Mouse (Mus musculus): ENCODE measurements at regions not wholly inside any gene's neighbourhood (a gene's known extent, or its start where the extent isn't known, plus 50 kb on each side); places are given as distances from the start of the nearest gene placed in this dataset.

DNA sequence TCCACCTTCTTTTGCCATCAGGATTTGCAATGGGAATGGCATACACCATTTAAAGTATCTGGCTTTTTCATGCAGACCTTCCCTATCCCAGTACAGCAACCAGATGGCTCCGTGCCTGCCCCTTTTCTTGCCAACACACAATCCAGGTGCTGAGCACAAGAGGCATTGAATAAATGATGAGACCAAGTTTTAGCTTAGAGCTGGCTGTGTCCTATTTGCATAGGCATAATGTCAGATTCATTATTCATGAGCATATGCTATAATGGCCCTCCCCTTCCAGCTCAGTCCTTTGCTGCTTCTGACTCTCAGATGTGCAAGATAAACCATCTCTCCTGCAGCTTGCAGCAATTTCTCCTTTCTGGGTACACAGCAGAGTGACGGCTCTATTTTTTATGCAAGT lies 163.3 kb upstream of the Gcfc2 start:
- no peak overlapping the region for H3K27ac ChIP-seq (ENCODE audit: control insufficient read depth, low read depth, low read length)
- TF ChIP-seq MYC (IDR thresholded peaks at IDR 0.05; ENCODE audit: low read depth, low read length) = no peak
- TF ChIP-seq SIN3A (IDR thresholded peaks at IDR 0.05; ENCODE audit: low read length) = no peak
- no peak for TF ChIP-seq ELF1 (IDR thresholded peaks at IDR 0.05; ENCODE audit: low read depth, low read length)
- no peak for TF ChIP-seq USF1 (IDR thresholded peaks at IDR 0.05; ENCODE audit: low read depth, low read length)
- no peak for TF ChIP-seq MXI1 (IDR thresholded peaks at IDR 0.05; ENCODE audit: low read depth, low read length)
- TF ChIP-seq POLR2AphosphoS2 (IDR thresholded peaks at IDR 0.05; ENCODE audit: low read length) = no peak
- no peak for TF ChIP-seq MAFK (IDR thresholded peaks at IDR 0.05; ENCODE audit: borderline replicate concordance, low read depth, low read length)
- no peak for TF ChIP-seq KAT2A (conservative IDR thresholded peaks at IDR 0.05; ENCODE audit: low read depth, low read length)
- TF ChIP-seq JUND (IDR thresholded peaks at IDR 0.05; ENCODE audit: low read depth, low read length) = no peak
- TF ChIP-seq EP300 (IDR thresholded peaks at IDR 0.05; ENCODE audit: low read depth in 1 of 2, low read length in 2 of 2) = no peak
- TF ChIP-seq RCOR1 (IDR thresholded peaks at IDR 0.05; ENCODE audit: low read depth, low read length) = no peak
- TF ChIP-seq NRF1 (IDR thresholded peaks at IDR 0.05; ENCODE audit: insufficient read depth, low read depth, low read length, poor library complexity, severe bottlenecking) = no peak
- TF ChIP-seq MAX (IDR thresholded peaks at IDR 0.05; ENCODE audit: low read length) = no peak
- no peak for TF ChIP-seq CHD1 (IDR thresholded peaks at IDR 0.05; ENCODE audit: low read depth, low read length)
- TF ChIP-seq ZKSCAN1 (IDR thresholded peaks at IDR 0.05; ENCODE audit: low read depth, low read length) = no peak
- TF ChIP-seq MEF2A (IDR thresholded peaks at IDR 0.05; ENCODE audit: extremely low read depth, insufficient replicate concordance, low read depth, low read length, poor library complexity, severe bottlenecking) = no peak
- no peak for TF ChIP-seq HCFC1 (IDR thresholded peaks at IDR 0.05; ENCODE audit: low read depth, low read length)
- TF ChIP-seq RAD21 (IDR thresholded peaks at IDR 0.05; ENCODE audit: low read depth, low read length) = no peak
- no peak for TF ChIP-seq TBP (IDR thresholded peaks at IDR 0.05; ENCODE audit: low read depth, low read length)
- H3K4me3 ChIP-seq (ENCODE audit: control insufficient read depth in 1 of 2, insufficient read depth in 1 of 2, low read depth in 2 of 2, low read length in 2 of 2) = no peak overlapping the region
- H3K9ac ChIP-seq (ENCODE audit: control insufficient read depth, low read depth, low read length, poor library complexity, severe bottlenecking) = no peak overlapping the region
- H3K27me3 ChIP-seq (ENCODE audit: control insufficient read depth in 1 of 2, insufficient read depth in 2 of 2, low read length in 2 of 2) = no peaks in the 10 kb centered on the region
- H3K4me1 ChIP-seq (ENCODE audit: control insufficient read depth in 1 of 2, insufficient read depth in 2 of 2, low read length in 2 of 2) = no peaks in the 10 kb centered on the region
- no peaks in the 10 kb centered on the region for H3K9me3 ChIP-seq (replicated peaks; ENCODE audit: insufficient read depth, low read length)
- H3K36me3 ChIP-seq (ENCODE audit: control insufficient read depth in 1 of 2, insufficient read depth in 2 of 2, low read length in 2 of 2) = no peaks in the 10 kb centered on the region
- no peak for DNase-seq (ENCODE audit: low read depth, low spot score)
- no peaks in the 10 kb centered on the region for H3K79me2 ChIP-seq (ENCODE audit: control insufficient read depth, insufficient read depth, low read length, poor library complexity)

DNA sequence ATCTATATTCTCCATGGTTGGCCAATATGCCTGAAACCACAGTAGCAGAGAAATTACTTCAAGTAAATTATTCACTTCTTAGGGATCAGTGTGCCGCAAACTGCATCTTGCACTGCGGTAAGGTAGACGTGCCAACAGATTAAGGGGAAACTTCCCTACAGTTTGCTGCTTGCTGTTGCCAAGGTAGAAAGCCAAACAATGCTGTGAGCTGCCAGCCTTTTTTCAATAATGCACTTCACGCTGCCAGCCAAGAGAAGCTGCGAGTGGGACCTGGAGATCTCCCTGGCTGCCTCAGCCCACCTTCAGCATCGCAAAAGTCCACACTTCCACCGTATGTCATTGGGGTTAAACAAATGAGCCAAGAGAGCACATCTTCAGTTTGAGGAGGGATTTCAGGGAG lies 157.6 kb upstream of the Gcfc2 start:
- H3K27ac ChIP-seq (ENCODE audit: control insufficient read depth, low read depth, low read length) = no peak overlapping the region
- H3K4me1 ChIP-seq (ENCODE audit: control insufficient read depth in 1 of 2, insufficient read depth in 2 of 2, low read length in 2 of 2) = no peaks in the 10 kb centered on the region
- H3K27me3 ChIP-seq (ENCODE audit: control insufficient read depth in 1 of 2, insufficient read depth in 2 of 2, low read length in 2 of 2) = no peaks in the 10 kb centered on the region
- H3K79me2 ChIP-seq (ENCODE audit: control insufficient read depth, insufficient read depth, low read length, poor library complexity) = no peaks in the 10 kb centered on the region
- H3K9ac ChIP-seq (ENCODE audit: control insufficient read depth, low read depth, low read length, poor library complexity, severe bottlenecking) = no peak overlapping the region
- TF ChIP-seq USF1 (IDR thresholded peaks at IDR 0.05; ENCODE audit: low read depth, low read length) (no peak), KAT2A (conservative IDR thresholded peaks at IDR 0.05; ENCODE audit: low read depth, low read length) (no peak), CHD1 (IDR thresholded peaks at IDR 0.05; ENCODE audit: low read depth, low read length) (no peak), POLR2AphosphoS5 (IDR thresholded peaks at IDR 0.05; ENCODE audit: borderline replicate concordance, low read depth, low read length) (no peak)
- no peaks in the 10 kb centered on the region for H3K36me3 ChIP-seq (ENCODE audit: control insufficient read depth in 1 of 2, insufficient read depth in 2 of 2, low read length in 2 of 2)
- H3K9me3 ChIP-seq (replicated peaks; ENCODE audit: insufficient read depth, low read length) = no peaks in the 10 kb centered on the region
- H3K4me3 ChIP-seq (ENCODE audit: control insufficient read depth in 1 of 2, insufficient read depth in 1 of 2, low read depth in 2 of 2, low read length in 2 of 2) = no peak overlapping the region
- no peak for DNase-seq (ENCODE audit: low read depth, low spot score)

Measured in MEL (cell line).